Mouse (Mus musculus) liver, adult 2 months (tissue): ENCODE results near the gene Lmbr1l.

Source experiments
- CTCF ChIP-seq: fragments of 200-500 bp; IDR thresholded peaks from 2 replicates; pipeline ENCODE4 v1.5.1; 2011; ENCODE audit warnings: low read depth, low read length, control low read depth
- POLR2A ChIP-seq: fragments of 200-500 bp; IDR thresholded peaks from 2 replicates; pipeline ENCODE4 v1.6.1; 2011; ENCODE audit warnings: low read length, control low read depth; ENCODE audit not compliant: insufficient read depth; ENCODE audit errors: extremely low read depth

DNA sequence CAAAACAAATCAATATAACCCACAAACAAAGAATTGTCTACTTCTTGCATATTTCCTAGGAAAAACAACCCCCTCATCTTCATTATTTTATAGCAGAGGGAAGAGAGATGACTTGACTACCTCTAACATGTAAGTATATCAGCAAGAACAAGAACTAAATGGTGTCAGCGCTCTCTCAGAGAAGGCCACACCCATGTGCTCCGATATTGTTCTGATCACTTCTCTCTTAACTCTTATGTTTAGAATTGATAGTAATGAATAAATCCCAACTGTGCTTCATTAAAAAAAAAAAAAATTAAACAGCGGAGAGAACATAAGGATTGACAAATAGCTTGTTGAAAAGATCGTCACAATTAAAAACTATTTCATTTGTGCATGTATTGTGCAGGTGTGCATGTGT, 37.3 kb upstream of the Lmbr1l start:
- TF ChIP-seq POLR2A (no peak), CTCF (no peak)
